Mouse (Mus musculus) gastrocnemius, postnatal 4 days (tissue): Measurements from ENCODE around the gene Pcnx2. TPM values are rescaled to one million over a fixed set of nuclear protein-coding genes. Genes with fewer than 3 reads are reported as not detected.

Experiments used
- DNase-seq, 2 experiments: peaks; one replicate each; pipeline ENCODE4 v3.0.0; 2021 to 2022; ENCODE audit warnings: low spot score in 2 of 2, mixed read lengths in 2 of 2
- long read RNA-seq, 2 experiments: library from polyadenylated mRNA; stranded (forward); transcript quantifications; one replicate each; pipeline ENCODE4 v2.0.0; 2021
- total RNA-seq, 2 experiments: library from RNA; stranded (reverse); gene quantifications; 2 replicates each; pipeline ENCODE4 v1.2.3; 2021

The Pcnx2 gene
- under 1 TPM; 0.59 to 0.88 TPM for total RNA-seq
- long read RNA-seq, experiment 1, partial matches to known transcripts, result 2 of 2 reads
- long read RNA-seq, experiment 1, other reads (novel, unspliced or antisense), result 0 of 2 reads
- long read RNA-seq, experiment 2, result 0 reads

- DNase-seq, result no peak
Measured at GRCm38 (mm10) chr8:125897868-125898788, at the start of gene Pcnx2. Gene Pcnx2, minus strand, starts transcription at chr8:125898317.

- DNase-seq, result no peak
Measured at GRCm38 (mm10) chr8:125944511-125944910, 46.4 kb upstream of the Pcnx2 start.

- DNase-seq, result peak in 1 of 2 experiments; percentile 37
Measured at GRCm38 (mm10) chr8:125935649-125936048, 37.5 kb upstream of the Pcnx2 start.

- DNase-seq, result no peak
Measured at GRCm38 (mm10) chr8:125931822-125932221, 33.7 kb upstream of the Pcnx2 start.

- DNase-seq, result no peak
Measured at GRCm38 (mm10) chr8:125930276-125931046, 32.3 kb upstream of the Pcnx2 start.

GRCm38 (mm10) chr8:125926636-125927035 lies 28.5 kb upstream of the Pcnx2 start:
- no peak for DNase-seq

GRCm38 (mm10) chr8:125922333-125922732 lies 24.2 kb upstream of the Pcnx2 start:
- no peak for DNase-seq

GRCm38 (mm10) chr8:125920761-125921160 lies 22.6 kb upstream of the Pcnx2 start:
- DNase-seq, result no peak

GRCm38 (mm10) chr8:125920281-125920680 lies 22.2 kb upstream of the Pcnx2 start:
- no peak for DNase-seq

- DNase-seq, result no peak
Measured at GRCm38 (mm10) chr8:125919560-125919959, 21.4 kb upstream of the Pcnx2 start.

GRCm38 (mm10) chr8:125918719-125919118 lies 20.6 kb upstream of the Pcnx2 start:
- no peak for DNase-seq

- no peak for DNase-seq
Measured at GRCm38 (mm10) chr8:125917013-125917412, 18.9 kb upstream of the Pcnx2 start.

- DNase-seq, result no peak
Measured at GRCm38 (mm10) chr8:125914386-125914785, 16.3 kb upstream of the Pcnx2 start.

- no peak for DNase-seq
Measured at GRCm38 (mm10) chr8:125913206-125913605, 15.1 kb upstream of the Pcnx2 start.

- no peak for DNase-seq
Measured at GRCm38 (mm10) chr8:125911229-125911580, 13.1 kb upstream of the Pcnx2 start.

- DNase-seq, result peak in 1 of 2 experiments; percentile 36
Measured at GRCm38 (mm10) chr8:125910365-125911228, 12.5 kb upstream of the Pcnx2 start, which contains the start of gene Map3k21. Gene Map3k21, plus strand, starts transcription at chr8:125910450.

GRCm38 (mm10) chr8:125909661-125910364 lies 11.7 kb upstream of the Pcnx2 start:
- no peak for DNase-seq

- DNase-seq, result no peak
Measured at GRCm38 (mm10) chr8:125907311-125907710, 9.2 kb upstream of the Pcnx2 start.

- DNase-seq, result no peak
Measured at GRCm38 (mm10) chr8:125905341-125905740, 7.2 kb upstream of the Pcnx2 start.

GRCm38 (mm10) chr8:125902521-125902920 lies 4.4 kb upstream of the Pcnx2 start:
- no peak for DNase-seq
